Mouse (Mus musculus): ENCODE results near the gene Zfp449.

GRCm38 (mm10) chrX:56384142-56384541, 37.9 kb downstream of the Zfp449 start:
- TF ChIP-seq MAX (IDR thresholded peaks at IDR 0.05; ENCODE audit: low read length) (no peak), EP300 (IDR thresholded peaks at IDR 0.05; ENCODE audit: low read length) (no peak), USF1 (IDR thresholded peaks at IDR 0.05; ENCODE audit: low read depth, low read length) (no peak), BHLHE40 (IDR thresholded peaks at IDR 0.05; ENCODE audit: low read depth, low read length) (no peak), ZC3H11A (IDR thresholded peaks at IDR 0.05; ENCODE audit: low read depth, low read length) (no peak), E2F4 (IDR thresholded peaks at IDR 0.05; ENCODE audit: insufficient replicate concordance, low read depth, low read length) (no peak), POLR2A (IDR thresholded peaks at IDR 0.05; ENCODE audit: low read depth, low read length) (no peak), CTCF (conservative IDR thresholded peaks at IDR 0.05 in 1 of 2, IDR thresholded peaks at IDR 0.05 in 1 of 2; ENCODE audit: low read depth in 2 of 2, low read length in 2 of 2) (no peak), MAZ (IDR thresholded peaks at IDR 0.05; ENCODE audit: low read depth, low read length) (no peak), RAD21 (IDR thresholded peaks at IDR 0.05; ENCODE audit: low read depth, low read length) (no peak), RCOR1 (conservative IDR thresholded peaks at IDR 0.05; ENCODE audit: low read depth, low read length) (no peak), SMC3 (IDR thresholded peaks at IDR 0.05; ENCODE audit: low read depth, low read length) (no peak), KAT2A (IDR thresholded peaks at IDR 0.05; ENCODE audit: insufficient replicate concordance, low read length) (no peak)
